Mouse (Mus musculus) frontal cortex, adult (tissue): Measurements from ENCODE around the gene Sgca.

Experiments
- ATAC-seq: cut with Nextera tagmentation; 2 replicates; pipeline ENCODE4 v1.9.2; 2017; ENCODE audit warnings: mild to moderate bottlenecking, moderate library complexity, mixed read lengths; ENCODE audit not compliant: low TSS enrichment

Gene Sgca

GRCm38 (mm10) chr11:94913302-94914090 is 62.6 kb downstream of the Sgca start:
- ATAC-seq: no peak
